Mouse (Mus musculus) embryonic stem cell, embryonic (primary cell): Measurements from ENCODE around the gene Col24a1.

Experiments used
- CTCF ChIA-PET, 4 experiments: fragments of 300-600 bp in 2 of 4; fragments of 350-600 bp in 2 of 4; sonication (Branson Sonifier 250); formaldehyde crosslinking; loops; one replicate each; lab custom pipeline; 2022; ENCODE audit warnings: inconsistent platforms in 2 of 4; lab: Charles Lee
- POLR2A ChIA-PET, 4 experiments: fragments of 300-600 bp in 2 of 4; fragments of 350-600 bp in 2 of 4; sonication (Branson Sonifier 250); formaldehyde crosslinking; loops; one replicate each; lab custom pipeline; 2022; ENCODE audit warnings: antibody characterized with exemption in 4 of 4, inconsistent platforms in 1 of 4; lab: Charles Lee

Gene Col24a1

GRCm38 (mm10) chr3:145583522-145584200 is 291.4 kb downstream of the Col24a1 start:
- POLR2A ChIA-PET: no interaction called here
- CTCF ChIA-PET: interaction anchor here in 2 of 4 experiments (0.6 to 0.7 kb wide), 3 partner anchors 8 to 594 kb away, joined by 3 to 4 read pairs (median 4); no protein-coding TSS in a partner anchor

- ChIA-PET CTCF (no interaction called here), POLR2A (interaction anchor here in 2 of 4 experiments (1.2 to 1.3 kb wide), 2 partner anchors 12 to 59 kb away, joined by 3 read pairs; partner anchors contain the start of gene Ccn1 (in 1 of the 2))
Measured at GRCm38 (mm10) chr3:145590562-145590961, 298.3 kb downstream of the Col24a1 start.

- ChIA-PET POLR2A (interaction anchor here in 1 of 4 experiments (1.3 kb wide), 1 partner anchor 58 kb away, joined by 3 read pairs; the partner anchor contains the start of gene Ccn1), CTCF (interaction anchor here in 1 of 4 experiments (1.6 kb wide), 1 partner anchor 10 kb away, joined by 3 read pairs; no protein-coding TSS in a partner anchor)
Measured at GRCm38 (mm10) chr3:145591841-145592542, 299.7 kb downstream of the Col24a1 start.

- ChIA-PET CTCF (interaction anchor here in 2 of 4 experiments (0.9 to 1.4 kb wide), 2 partner anchors 18 to 183 kb away, joined by 3 to 5 read pairs; no protein-coding TSS in a partner anchor), POLR2A (interaction anchor here in 2 of 4 experiments (1.3 to 1.5 kb wide), 2 partner anchors 9 kb away, joined by 3 read pairs; no protein-coding TSS in a partner anchor)
Measured at GRCm38 (mm10) chr3:145595354-145595753, 303.1 kb downstream of the Col24a1 start.

- ChIA-PET POLR2A (interaction anchor here in 1 of 4 experiments (0.8 to 1.0 kb wide), 2 partner anchors 16 to 51 kb away, joined by 3 read pairs; partner anchors contain the start of gene Ccn1), CTCF (no interaction called here)
Measured at GRCm38 (mm10) chr3:145599059-145599458, 306.8 kb downstream of the Col24a1 start.

GRCm38 (mm10) chr3:145600801-145601200 is 308.5 kb downstream of the Col24a1 start:
- POLR2A ChIA-PET: interaction anchor here in 1 of 4 experiments (0.6 to 1.0 kb wide), 2 partner anchors 10 to 49 kb away, joined by 3 read pairs; partner anchors contain the start of gene Ccn1
- CTCF ChIA-PET: interaction anchor here in 1 of 4 experiments (0.6 kb wide), 1 partner anchor 117 kb away, joined by 3 read pairs; no protein-coding TSS in a partner anchor

- ChIA-PET POLR2A (interaction anchor here in 1 of 4 experiments (1.0 kb wide), 1 partner anchor 9 kb away, joined by 3 read pairs; no protein-coding TSS in a partner anchor), CTCF (interaction anchor here in 1 of 4 experiments (0.6 kb wide), 1 partner anchor 116 kb away, joined by 3 read pairs; no protein-coding TSS in a partner anchor)
Measured at GRCm38 (mm10) chr3:145601345-145601744, 309.1 kb downstream of the Col24a1 start.
